Mouse (Mus musculus) heart, embryonic 15.5 days (tissue): ENCODE data around the gene Abhd12. TPM values are rescaled to one million over a fixed set of nuclear protein-coding genes. Genes with fewer than 3 reads are reported as not detected.

Experiments used
- ATAC-seq: fragments of 200-750 bp; cut with Nextera tagmentation; replicated peaks from 2 replicates; pipeline ENCODE4 v1.8.0; 2017; ENCODE audit warnings: low read depth, moderate TSS enrichment; ENCODE audit not compliant: insufficient number of reproducible peaks, insufficient read depth, low FRiP score
- H3K27ac ChIP-seq: fragments of 300-500 bp; sonication (generic); 2 replicates; pipeline ENCODE4 v1.5.1; 2015; ENCODE audit warnings: mild to moderate bottlenecking, inconsistent platforms
- H3K27me3 ChIP-seq: fragments of 300-500 bp; sonication (generic); 2 replicates; pipeline ENCODE4 v1.6.1; 2015; ENCODE audit warnings: inconsistent platforms
- H3K36me3 ChIP-seq: fragments of 300-500 bp; sonication (generic); 2 replicates; pipeline ENCODE4 v1.6.1; 2015; ENCODE audit warnings: mild to moderate bottlenecking, inconsistent platforms
- H3K4me1 ChIP-seq: fragments of 300-500 bp; sonication (generic); replicated peaks from 2 replicates; pipeline ENCODE4 v1.6.1; 2015; ENCODE audit warnings: inconsistent platforms
- H3K4me2 ChIP-seq: fragments of 300-500 bp; sonication (generic); 2 replicates; pipeline ENCODE4 v1.6.1; 2015; ENCODE audit warnings: inconsistent platforms, mild to moderate bottlenecking, moderate library complexity
- H3K4me3 ChIP-seq: fragments of 300-500 bp; sonication (generic); 2 replicates; pipeline ENCODE4 v1.5.1; 2015; ENCODE audit warnings: mild to moderate bottlenecking, inconsistent platforms
- H3K9ac ChIP-seq: fragments of 300-500 bp; sonication (generic); 2 replicates; pipeline ENCODE4 v1.6.1; 2015; ENCODE audit warnings: mild to moderate bottlenecking, inconsistent platforms
- H3K9me3 ChIP-seq: fragments of 300-500 bp; sonication (generic); replicated peaks from 2 replicates; pipeline ENCODE4 v1.6.1; 2016; ENCODE audit warnings: inconsistent platforms
- WGBS: fragments of 180-500 bp; shearing (Covaris S2); methylation state at CpG from one replicate; pipeline ENCODE4 v1.1.7; 2015; ENCODE audit warnings: mixed read lengths; 5-methylcytosine and 5-hydroxymethylcytosine counted together
- polyA plus RNA-seq: library from polyadenylated mRNA; unstranded; fragments of >200 nt; fragmentation: Nextera tagmentation; extraction: Ambion mirVana; gene quantifications from 2 replicates; pipeline ENCODE4 v1.2.1, GENCODE M21; 2015

The Abhd12 gene
- polyA plus RNA-seq, 1 experiment from 2014 or later: 34.5 TPM

GRCm38 (mm10) chr2:150929156-150929555 lies 24.6 kb upstream of the Abhd12 start:
- H3K4me2 ChIP-seq: no peak overlapping the region
- H3K4me3 ChIP-seq: no peak overlapping the region
- WGBS: 87% methylated on average over 6 of the region's 6 CpGs
- H3K9me3 ChIP-seq: no peaks in the 10 kb centered on the region
- H3K9ac ChIP-seq: no peak overlapping the region
- no peak overlapping the region for H3K27ac ChIP-seq
- no peak for ATAC-seq
- no peaks in the 10 kb centered on the region for H3K27me3 ChIP-seq
- H3K4me1 ChIP-seq: no peaks in the 10 kb centered on the region
- 0 out of 2 replicates have a peak, but pooled peaks cover 8% of the 10 kb centered on the region for H3K36me3 ChIP-seq

- no peaks in the 10 kb centered on the region for H3K27me3 ChIP-seq
- no peak overlapping the region for H3K4me3 ChIP-seq
- 0 out of 2 replicates have a peak, but pooled peaks cover under 1% of the 10 kb centered on the region for H3K4me1 ChIP-seq
- ATAC-seq: no peak
- H3K27ac ChIP-seq: no peak overlapping the region
- 0 out of 2 replicates have a peak, but pooled peaks cover 8% of the 10 kb centered on the region for H3K36me3 ChIP-seq
- 90% methylated on average over 11 of the region's 11 CpGs for WGBS
- H3K9ac ChIP-seq: no peak overlapping the region
- no peaks in the 10 kb centered on the region for H3K9me3 ChIP-seq
- no peak overlapping the region for H3K4me2 ChIP-seq
Observed at GRCm38 (mm10) chr2:150927038-150927720, 22.6 kb upstream of the Abhd12 start.

GRCm38 (mm10) chr2:150923505-150923904 lies 19.0 kb upstream of the Abhd12 start:
- Histone ChIP-seq H3K36me3 (peaks cover 12% of the 10 kb centered on the region; the same call in 1 of the 2 replicates), H3K27me3 (no peaks in the 10 kb centered on the region), H3K27ac (no peak overlapping the region), H3K9ac (no peak overlapping the region), H3K4me2 (no peak overlapping the region), H3K4me3 (no peak overlapping the region), H3K9me3 (no peaks in the 10 kb centered on the region), H3K4me1 (0 out of 2 replicates have a peak, but pooled peaks cover 2% of the 10 kb centered on the region)
- 44% methylated on average over 7 of the region's 7 CpGs for WGBS
- ATAC-seq: no peak

- Histone ChIP-seq H3K27ac (no peak overlapping the region), H3K36me3 (peaks cover 15% of the 10 kb centered on the region; the same call in 1 of the 2 replicates), H3K4me2 (no peak overlapping the region), H3K9me3 (no peaks in the 10 kb centered on the region), H3K4me3 (no peak overlapping the region), H3K9ac (no peak overlapping the region), H3K4me1 (0 out of 2 replicates have a peak, but pooled peaks cover 2% of the 10 kb centered on the region), H3K27me3 (no peaks in the 10 kb centered on the region)
- 83% methylated on average over 3 of the region's 3 CpGs for WGBS
- no peak for ATAC-seq
Observed at GRCm38 (mm10) chr2:150923026-150923425, 18.5 kb upstream of the Abhd12 start.

GRCm38 (mm10) chr2:150922165-150922564 lies 17.6 kb upstream of the Abhd12 start:
- H3K27ac ChIP-seq: no peak overlapping the region; the same call in 1 of the 2 replicates

GRCm38 (mm10) chr2:150921697-150922096 lies 17.2 kb upstream of the Abhd12 start:
- H3K9me3 ChIP-seq: no peaks in the 10 kb centered on the region
- H3K36me3 ChIP-seq: peaks cover 12% of the 10 kb centered on the region; the same call in 1 of the 2 replicates
- H3K27ac ChIP-seq: peak overlapping the region; percentile 16; the same call in 1 of the 2 replicates
- H3K4me2 ChIP-seq: no peak overlapping the region
- H3K4me1 ChIP-seq: 0 out of 2 replicates have a peak, but pooled peaks cover 2% of the 10 kb centered on the region
- H3K9ac ChIP-seq: no peak overlapping the region
- WGBS: 68% methylated on average over 6 of the region's 6 CpGs
- no peaks in the 10 kb centered on the region for H3K27me3 ChIP-seq
- no peak for ATAC-seq
- no peak overlapping the region for H3K4me3 ChIP-seq

More at GRCm38 (mm10) chr2:150922165-150922564, 17.6 kb upstream of the Abhd12 start:
- Histone ChIP-seq H3K36me3 (peaks cover 13% of the 10 kb centered on the region; the same call in 1 of the 2 replicates), H3K4me3 (no peak overlapping the region), H3K4me1 (0 out of 2 replicates have a peak, but pooled peaks cover 2% of the 10 kb centered on the region), H3K27me3 (no peaks in the 10 kb centered on the region), H3K4me2 (no peak overlapping the region), H3K9me3 (no peaks in the 10 kb centered on the region), H3K9ac (no peak overlapping the region)
- 47% methylated on average over 4 of the region's 4 CpGs for WGBS
- ATAC-seq: peak; percentile 50; the same call in 1 of the 2 replicates

GRCm38 (mm10) chr2:150920543-150920942 lies 16.0 kb upstream of the Abhd12 start:
- no peak overlapping the region for H3K4me3 ChIP-seq
- no peak overlapping the region for H3K9ac ChIP-seq
- H3K27me3 ChIP-seq: no peaks in the 10 kb centered on the region
- H3K27ac ChIP-seq: no peak overlapping the region
- H3K4me2 ChIP-seq: no peak overlapping the region
- 85% methylated on average over 3 of the region's 3 CpGs for WGBS
- H3K4me1 ChIP-seq: 0 out of 2 replicates have a peak, but pooled peaks cover 2% of the 10 kb centered on the region
- no peak for ATAC-seq
- H3K9me3 ChIP-seq: no peaks in the 10 kb centered on the region
- H3K36me3 ChIP-seq: peaks cover 11% of the 10 kb centered on the region; the same call in 1 of the 2 replicates

GRCm38 (mm10) chr2:150918720-150919119 lies 14.2 kb upstream of the Abhd12 start:
- Histone ChIP-seq H3K27ac (no peak overlapping the region), H3K9me3 (no peaks in the 10 kb centered on the region), H3K4me2 (no peak overlapping the region), H3K27me3 (no peaks in the 10 kb centered on the region), H3K4me3 (no peak overlapping the region), H3K4me1 (0 out of 2 replicates have a peak, but pooled peaks cover 2% of the 10 kb centered on the region), H3K36me3 (peaks cover 11% of the 10 kb centered on the region; the same call in 1 of the 2 replicates), H3K9ac (no peak overlapping the region)
- WGBS: 88% methylated on average over 3 of the region's 3 CpGs
- no peak for ATAC-seq

GRCm38 (mm10) chr2:150915786-150916185 lies 11.2 kb upstream of the Abhd12 start:
- ATAC-seq: no peak
- H3K4me1 ChIP-seq: no peaks in the 10 kb centered on the region
- H3K36me3 ChIP-seq: peaks cover 11% of the 10 kb centered on the region; the same call in 1 of the 2 replicates
- H3K27ac ChIP-seq: no peak overlapping the region
- no peak overlapping the region for H3K4me3 ChIP-seq
- H3K9ac ChIP-seq: no peak overlapping the region
- no peaks in the 10 kb centered on the region for H3K27me3 ChIP-seq
- H3K9me3 ChIP-seq: no peaks in the 10 kb centered on the region
- no peak overlapping the region for H3K4me2 ChIP-seq
- 65% methylated on average over 5 of the region's 5 CpGs for WGBS

- ATAC-seq: no peak
- Histone ChIP-seq H3K27ac (no peak overlapping the region), H3K27me3 (no peaks in the 10 kb centered on the region), H3K9ac (no peak overlapping the region), H3K36me3 (peaks cover 11% of the 10 kb centered on the region; the same call in 1 of the 2 replicates), H3K9me3 (no peaks in the 10 kb centered on the region), H3K4me2 (no peak overlapping the region), H3K4me3 (no peak overlapping the region), H3K4me1 (peaks cover 4% of the 10 kb centered on the region; the same call in 1 of the 2 replicates)
- WGBS: 76% methylated on average over 4 of the region's 4 CpGs
Observed at GRCm38 (mm10) chr2:150914781-150915515, 10.4 kb upstream of the Abhd12 start.

GRCm38 (mm10) chr2:150910295-150910881 lies 5.8 kb upstream of the Abhd12 start:
- no peak for ATAC-seq
- Histone ChIP-seq H3K9me3 (no peaks in the 10 kb centered on the region), H3K4me3 (peak overlapping the region; percentile 67), H3K36me3 (no peaks in the 10 kb centered on the region), H3K27ac (peak overlapping the region; percentile 84; the same call in 1 of the 2 replicates), H3K27me3 (no peaks in the 10 kb centered on the region), H3K4me2 (peak overlapping the region; percentile 67), H3K4me1 (peaks cover 7% of the 10 kb centered on the region; the same call in 1 of the 2 replicates), H3K9ac (peak overlapping the region; percentile 46)
- WGBS: 48% methylated on average over 8 of the region's 10 CpGs
